Mouse (Mus musculus): ENCODE data around the gene Rfx1. TPM values are rescaled to one million over a fixed set of nuclear protein-coding genes. Genes with fewer than 3 reads are reported as not detected.

Gene Rfx1
- total and polyA plus RNA-seq, 3 experiments = 3.2 to 13.1 (median 10.8) TPM

DNA sequence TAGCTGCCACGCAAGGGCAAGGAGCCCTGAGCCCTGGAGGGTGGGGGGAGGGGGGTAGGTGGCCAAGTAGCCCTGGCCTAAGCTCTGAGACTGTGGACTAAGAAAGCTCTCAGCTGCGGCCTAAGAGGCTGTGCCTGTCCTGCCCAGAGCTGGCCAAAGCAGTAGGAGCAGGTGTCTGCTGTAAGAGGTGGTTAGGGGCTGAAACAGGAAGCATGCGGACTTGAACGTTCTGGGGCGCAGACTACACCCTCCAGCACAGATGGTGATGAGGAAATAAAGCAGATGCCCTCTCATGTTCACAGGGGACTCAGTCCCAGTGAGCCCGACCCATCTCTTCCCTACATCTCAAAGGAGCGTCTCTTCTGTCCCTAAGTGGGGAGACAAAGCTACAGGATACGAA is 65.6 kb downstream of the Rfx1 start:
- H3K79me2 ChIP-seq (replicated peaks; ENCODE audit: control insufficient read depth, extremely low read depth, insufficient read depth, poor library complexity, severe bottlenecking) = no peaks in the 10 kb centered on the region
- no peak for DNase-seq (ENCODE audit: extremely low read depth)
- H3K27ac ChIP-seq (ENCODE audit: insufficient read depth, low read depth) = no peak overlapping the region
- H3K9ac ChIP-seq (ENCODE audit: insufficient read depth, low read depth) = no peak overlapping the region
- in situ Hi-C loops (cut with MboI; ENCODE audit: low pct_ligation_motif_present, low pct_unique_long_range_greater_than_20kb, low sequenced_read_pairs) = no loop called here
- peaks cover 50 to 83% of the 10 kb centered on the region in 2 experiments for H3K36me3 ChIP-seq (replicated peaks in 1 of 2; ENCODE audit: control insufficient read depth in 1 of 2, insufficient read depth in 1 of 2, low read length in 1 of 2)
- no peak overlapping the region for H3K4me3 ChIP-seq (replicated peaks in 1 of 3; ENCODE audit: low read depth in 2 of 3, low read length in 2 of 3, poor library complexity in 1 of 3)
- dilution Hi-C loops (cut with MboI; ENCODE audit: extremely low pct_ligation_motif_present, extremely low pct_unique_long_range_greater_than_20kb, low sequenced_read_pairs) = no loop called here
- no peak for TF ChIP-seq MAFK (IDR thresholded peaks at IDR 0.05; ENCODE audit: insufficient replicate concordance, low read length)
- TF ChIP-seq USF1 (IDR thresholded peaks at IDR 0.05; ENCODE audit: low read depth, low read length) = no peak
- no peak for TF ChIP-seq MAX (IDR thresholded peaks at IDR 0.05; ENCODE audit: low read length)
- no peak for TF ChIP-seq JUN (IDR thresholded peaks at IDR 0.05; ENCODE audit: insufficient read depth, low read depth, low read length)
- no peak for TF ChIP-seq EP300 (IDR thresholded peaks at IDR 0.05; ENCODE audit: low read length)
- TF ChIP-seq MEF2A (IDR thresholded peaks at IDR 0.05; ENCODE audit: borderline replicate concordance, low read depth, low read length) = no peak
- no peak for TF ChIP-seq CHD1 (IDR thresholded peaks at IDR 0.05; ENCODE audit: low read depth, low read length)
- TF ChIP-seq ZMIZ1 (IDR thresholded peaks at IDR 0.05; ENCODE audit: low read depth, low read length) = no peak
- TF ChIP-seq ZNF384 (IDR thresholded peaks at IDR 0.05; ENCODE audit: low read depth, low read length) = no peak
- no peak for TF ChIP-seq SMC3 (IDR thresholded peaks at IDR 0.05; ENCODE audit: low read depth, low read length)
- TF ChIP-seq ZKSCAN1 (IDR thresholded peaks at IDR 0.05; ENCODE audit: borderline replicate concordance, low read depth, low read length) = no peak
- TF ChIP-seq NRF1 (IDR thresholded peaks at IDR 0.05; ENCODE audit: low read depth, low read length) = no peak
- no peak overlapping the region for H3K4me2 ChIP-seq (ENCODE audit: insufficient read depth, low read depth, poor library complexity, severe bottlenecking)
- H3K27me3 ChIP-seq (replicated peaks) = no peaks in the 10 kb centered on the region
- H3K4me1 ChIP-seq (ENCODE audit: control insufficient read depth in 1 of 2, insufficient read depth in 2 of 2) = peaks cover 10 to 29% of the 10 kb centered on the region in 2 experiments
- H3K9me3 ChIP-seq (replicated peaks; ENCODE audit: low read length) = no peaks in the 10 kb centered on the region

DNA sequence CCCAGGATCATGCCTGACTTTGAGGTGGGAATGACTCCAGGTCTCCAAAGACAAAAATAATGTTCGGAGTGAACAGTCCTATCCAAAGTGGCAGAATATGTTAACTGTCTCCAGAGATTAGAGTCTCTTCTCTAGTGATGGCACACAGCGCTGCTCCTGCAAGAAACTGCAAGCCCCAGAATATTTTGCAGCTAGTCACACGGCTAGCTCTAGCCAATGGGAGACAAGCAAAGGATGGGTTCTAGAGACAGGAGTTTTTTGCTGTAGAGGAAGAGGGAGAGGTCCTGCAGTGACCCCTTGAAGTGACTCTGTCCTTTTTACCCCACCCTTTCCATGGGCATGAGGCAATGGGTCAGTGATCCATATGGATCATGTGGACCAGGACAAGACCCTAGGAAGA is 71.2 kb downstream of the Rfx1 start:
- in situ Hi-C loops (cut with MboI; ENCODE audit: low pct_ligation_motif_present, low pct_unique_long_range_greater_than_20kb, low sequenced_read_pairs) = no loop called here
- no peak for DNase-seq (ENCODE audit: extremely low read depth)
- Histone ChIP-seq H3K9ac (ENCODE audit: insufficient read depth, low read depth) (no peak overlapping the region), H3K79me2 (replicated peaks; ENCODE audit: control insufficient read depth, extremely low read depth, insufficient read depth, poor library complexity, severe bottlenecking) (no peaks in the 10 kb centered on the region), H3K4me1 (ENCODE audit: control insufficient read depth in 1 of 2, insufficient read depth in 2 of 2) (peaks cover 0 to 2% of the 10 kb centered on the region in 2 experiments; a peak in 1 of 4 replicates), H3K9me3 (replicated peaks; ENCODE audit: low read length) (no peaks in the 10 kb centered on the region), H3K27me3 (replicated peaks) (no peaks in the 10 kb centered on the region), H3K4me3 (replicated peaks in 1 of 3; ENCODE audit: low read depth in 2 of 3, low read length in 2 of 3, poor library complexity in 1 of 3) (no peak overlapping the region), H3K4me2 (ENCODE audit: insufficient read depth, low read depth, poor library complexity, severe bottlenecking) (no peak overlapping the region), H3K36me3 (replicated peaks in 1 of 2; ENCODE audit: control insufficient read depth in 1 of 2, insufficient read depth in 1 of 2, low read length in 1 of 2) (peaks cover 90 to 98% of the 10 kb centered on the region in 2 experiments), H3K27ac (ENCODE audit: insufficient read depth, low read depth) (no peak overlapping the region)
- dilution Hi-C loops (cut with MboI; ENCODE audit: extremely low pct_ligation_motif_present, extremely low pct_unique_long_range_greater_than_20kb, low sequenced_read_pairs) = no loop called here
- no peak for TF ChIP-seq BHLHE40 (IDR thresholded peaks at IDR 0.05; ENCODE audit: low read depth, low read length)
- TF ChIP-seq ZNF384 (IDR thresholded peaks at IDR 0.05; ENCODE audit: low read depth, low read length) = no peak
- no peak for TF ChIP-seq MAZ (IDR thresholded peaks at IDR 0.05; ENCODE audit: low read depth, low read length)
- TF ChIP-seq USF2 (conservative IDR thresholded peaks at IDR 0.05; ENCODE audit: low read depth, low read length) = no peak
- no peak for TF ChIP-seq EP300 (IDR thresholded peaks at IDR 0.05; ENCODE audit: low read length)
- TF ChIP-seq RCOR1 (conservative IDR thresholded peaks at IDR 0.05; ENCODE audit: low read depth, low read length) = no peak
- TF ChIP-seq PAX5 (IDR thresholded peaks at IDR 0.05; ENCODE audit: low read length) = no peak

All from CH12.LX (cell line).